Mouse (Mus musculus) thymus, adult 2 months (tissue): ENCODE results near the gene Plekhn1.

Source experiments
- CTCF ChIP-seq: fragments of 200-500 bp; IDR thresholded peaks from 2 replicates; pipeline ENCODE4 v1.5.1; 2012; ENCODE audit warnings: mild to moderate bottlenecking, control low read depth, low read length, moderate library complexity, borderline replicate concordance; ENCODE audit not compliant: control insufficient read depth, poor library complexity, insufficient read depth; ENCODE audit errors: extremely low read depth
- POLR2A ChIP-seq: fragments of 200-500 bp; IDR thresholded peaks from 2 replicates; pipeline ENCODE4 v1.6.1; 2012; ENCODE audit warnings: mild to moderate bottlenecking, low read length, control low read depth, moderate library complexity; ENCODE audit not compliant: control insufficient read depth, poor library complexity, insufficient read depth; ENCODE audit errors: extremely low read depth

DNA sequence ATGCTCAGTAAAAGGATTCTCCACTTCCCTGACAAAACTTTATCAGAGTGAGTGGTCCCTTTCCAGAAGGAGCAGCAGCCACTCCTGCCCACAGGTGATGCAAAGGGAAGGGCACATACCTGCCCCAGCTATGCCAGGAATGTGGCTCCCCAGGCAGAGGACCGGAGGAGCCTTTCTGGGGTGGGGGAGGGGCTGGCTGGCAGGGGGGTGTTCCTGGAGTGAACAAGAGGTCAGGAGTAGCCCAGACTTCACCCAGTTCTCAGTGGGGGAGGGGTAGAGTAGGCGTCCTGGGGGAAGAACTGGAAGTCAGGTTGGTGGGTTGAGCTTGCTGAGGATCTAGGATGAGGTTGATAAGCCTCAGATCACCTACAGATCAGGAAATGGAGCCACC, 41.5 kb downstream of the Plekhn1 start:
- TF ChIP-seq CTCF, result no peak
- no peak for TF ChIP-seq POLR2A
